Mouse (Mus musculus) heart, postnatal 14 days (tissue): ENCODE measurements at regions not wholly inside any gene's neighbourhood (a gene's known extent, or its start where the extent isn't known, plus 50 kb on each side); places are given as distances from the start of the nearest gene placed in this dataset.

ENCODE experiments used
- DNase-seq, 2 experiments: peaks; one replicate each; pipeline ENCODE4 v3.0.0; 2021 to 2022
- intact Hi-C: fragments of 180-260 bp; cut with DNase I; formaldehyde crosslinking; loops from one replicate; pipeline ENCODE4 v1.15.1; 2025

GRCm38 (mm10) chr14:111149653-111150052, 394.7 kb upstream of the Slitrk6 start:
- peak in 1 of 2 experiments; percentile 9 for DNase-seq
- intact Hi-C loops, result loop anchor here (5.0 kb wide), 1 partner anchor 523 kb away; no protein-coding TSS in a partner anchor

- intact Hi-C loops, result no loop called here
- no peak for DNase-seq
These were observed 361.7 kb upstream of the Slitrk6 start for GRCm38 (mm10) chr14:111116600-111116999.

GRCm38 (mm10) chr14:111103579-111103978, 348.6 kb upstream of the Slitrk6 start:
- no peak for DNase-seq
- intact Hi-C loops, result no loop called here

- intact Hi-C loops, result no loop called here
These were observed 345.3 kb upstream of the Slitrk6 start for GRCm38 (mm10) chr14:111100257-111100656.

GRCm38 (mm10) chr14:111096229-111096628, 341.3 kb upstream of the Slitrk6 start:
- intact Hi-C loops, result no loop called here
- no peak for DNase-seq

More at GRCm38 (mm10) chr14:111100257-111100656, 345.3 kb upstream of the Slitrk6 start:
- DNase-seq, result no peak

- no peak for DNase-seq
- intact Hi-C loops, result no loop called here
These were observed 319.6 kb upstream of the Slitrk6 start for GRCm38 (mm10) chr14:111074517-111074916.

GRCm38 (mm10) chr14:111073529-111073928, 318.6 kb upstream of the Slitrk6 start:
- intact Hi-C loops, result no loop called here
- DNase-seq, result no peak
